Mouse (Mus musculus) heart, embryonic 12.5 days (tissue): ENCODE measurements around the gene Slc10a1. TPM values are rescaled to one million over a fixed set of nuclear protein-coding genes. Genes with fewer than 3 reads are reported as not detected.

ENCODE experiments used
- ATAC-seq: fragments of 200-750 bp; cut with Nextera tagmentation; 2 replicates; pipeline ENCODE4 v1.8.0; 2017; ENCODE audit warnings: moderate TSS enrichment, moderate library complexity; ENCODE audit not compliant: insufficient number of reproducible peaks, low FRiP score
- H3K27ac ChIP-seq: fragments of 300-500 bp; sonication (generic); 2 replicates; pipeline ENCODE4 v1.5.1; 2016; ENCODE audit warnings: mild to moderate bottlenecking, moderate library complexity; ENCODE audit not compliant: poor library complexity, severe bottlenecking
- H3K27me3 ChIP-seq: fragments of 300-500 bp; sonication (generic); replicated peaks from 2 replicates; pipeline ENCODE4 v1.6.1; 2016; ENCODE audit warnings: mild to moderate bottlenecking, moderate library complexity
- H3K36me3 ChIP-seq: fragments of 300-500 bp; sonication (generic); 2 replicates; pipeline ENCODE4 v1.6.1; 2016; ENCODE audit warnings: mild to moderate bottlenecking, moderate library complexity
- H3K4me1 ChIP-seq: fragments of 300-500 bp; sonication (generic); replicated peaks from 2 replicates; pipeline ENCODE4 v1.6.1; 2016; ENCODE audit warnings: mild to moderate bottlenecking
- H3K4me2 ChIP-seq: fragments of 300-500 bp; sonication (generic); 2 replicates; pipeline ENCODE4 v1.6.1; 2016; ENCODE audit warnings: mild to moderate bottlenecking, moderate library complexity
- H3K4me3 ChIP-seq: fragments of 300-500 bp; sonication (generic); 2 replicates; pipeline ENCODE4 v1.5.1; 2016; ENCODE audit warnings: mild to moderate bottlenecking
- H3K9ac ChIP-seq: fragments of 300-500 bp; sonication (generic); 2 replicates; pipeline ENCODE4 v1.6.1; 2016; ENCODE audit warnings: mild to moderate bottlenecking, moderate library complexity
- H3K9me3 ChIP-seq: fragments of 300-500 bp; sonication (generic); replicated peaks from 2 replicates; pipeline ENCODE4 v1.6.1; 2016; ENCODE audit warnings: mild to moderate bottlenecking, moderate library complexity
- WGBS: fragments of 180-500 bp; shearing (Covaris S2); methylation state at CpG from one replicate; pipeline ENCODE4 v1.1.7; 2016; 5-methylcytosine and 5-hydroxymethylcytosine counted together
- polyA plus RNA-seq: library from polyadenylated mRNA; unstranded; fragments of >200 nt; fragmentation: Nextera tagmentation; extraction: Ambion mirVana; gene quantifications from 2 replicates; pipeline ENCODE4 v1.2.1, GENCODE M21; 2016

The Slc10a1 gene
- polyA plus RNA-seq, 1 experiment from 2014 or later: 0.64 TPM

- Histone ChIP-seq H3K4me2 (no peak overlapping the region), H3K9ac (no peak overlapping the region), H3K27me3 (no peaks in the 10 kb centered on the region), H3K9me3 (no peaks in the 10 kb centered on the region), H3K27ac (no peak overlapping the region), H3K4me1 (peaks cover 15% of the 10 kb centered on the region), H3K36me3 (peaks cover 24% of the 10 kb centered on the region), H3K4me3 (no peak overlapping the region)
- 81% methylated on average over 4 of the region's 4 CpGs for WGBS
- no peak for ATAC-seq
Measured at GRCm38 (mm10) chr12:80944204-80944603, 24.3 kb downstream of the Slc10a1 start.

- WGBS: 62% methylated on average over 3 of the region's 3 CpGs
Measured at GRCm38 (mm10) chr12:80943395-80943794, 25.1 kb downstream of the Slc10a1 start.

GRCm38 (mm10) chr12:80941886-80942285 is 26.6 kb downstream of the Slc10a1 start:
- 94% methylated on average over 3 of the region's 3 CpGs for WGBS
- ATAC-seq: no peak
- no peak overlapping the region for H3K9ac ChIP-seq

More at GRCm38 (mm10) chr12:80943395-80943794, 25.1 kb downstream of the Slc10a1 start:
- no peak overlapping the region for H3K9ac ChIP-seq
- H3K9me3 ChIP-seq: no peaks in the 10 kb centered on the region
- H3K4me2 ChIP-seq: no peak overlapping the region
- no peak overlapping the region for H3K27ac ChIP-seq
- H3K27me3 ChIP-seq: no peaks in the 10 kb centered on the region
- H3K4me1 ChIP-seq: peaks cover 23% of the 10 kb centered on the region
- H3K36me3 ChIP-seq: peaks cover 18% of the 10 kb centered on the region
- no peak overlapping the region for H3K4me3 ChIP-seq
- ATAC-seq: no peak

GRCm38 (mm10) chr12:80939165-80939564 is 29.3 kb downstream of the Slc10a1 start:
- H3K9ac ChIP-seq: no peak overlapping the region
- no peaks in the 10 kb centered on the region for H3K27me3 ChIP-seq
- H3K4me2 ChIP-seq: no peak overlapping the region
- peak overlapping the region; percentile 15 for H3K27ac ChIP-seq
- ATAC-seq: 0 out of 2 replicates have a peak, but pooled peaks have one; percentile 26
- H3K36me3 ChIP-seq: no peaks in the 10 kb centered on the region
- H3K4me1 ChIP-seq: peaks cover 8% of the 10 kb centered on the region; the same call in 1 of the 2 replicates
- H3K9me3 ChIP-seq: no peaks in the 10 kb centered on the region
- WGBS: 69% methylated on average over 4 of the region's 4 CpGs
- no peak overlapping the region for H3K4me3 ChIP-seq

More at GRCm38 (mm10) chr12:80941886-80942285, 26.6 kb downstream of the Slc10a1 start:
- Histone ChIP-seq H3K36me3 (peaks cover 5% of the 10 kb centered on the region), H3K4me2 (no peak overlapping the region), H3K27me3 (no peaks in the 10 kb centered on the region), H3K9me3 (no peaks in the 10 kb centered on the region), H3K27ac (no peak overlapping the region), H3K4me3 (no peak overlapping the region), H3K4me1 (peaks cover 13% of the 10 kb centered on the region)

GRCm38 (mm10) chr12:80938642-80939041 is 29.9 kb downstream of the Slc10a1 start:
- no peak overlapping the region for H3K4me2 ChIP-seq
- H3K27ac ChIP-seq: peak overlapping the region; percentile 15
- no peaks in the 10 kb centered on the region for H3K9me3 ChIP-seq
- H3K27me3 ChIP-seq: no peaks in the 10 kb centered on the region
- ATAC-seq: no peak
- H3K4me3 ChIP-seq: no peak overlapping the region
- H3K9ac ChIP-seq: no peak overlapping the region
- WGBS: 44% methylated on average over 5 of the region's 5 CpGs
- H3K4me1 ChIP-seq: peaks cover 8% of the 10 kb centered on the region; the same call in 1 of the 2 replicates
- no peaks in the 10 kb centered on the region for H3K36me3 ChIP-seq

- H3K4me2 ChIP-seq: no peak overlapping the region
- no peak for ATAC-seq
- no peak overlapping the region for H3K27ac ChIP-seq
- no peaks in the 10 kb centered on the region for H3K9me3 ChIP-seq
- 78% methylated on average over 9 of the region's 9 CpGs for WGBS
- no peaks in the 10 kb centered on the region for H3K27me3 ChIP-seq
- no peaks in the 10 kb centered on the region for H3K36me3 ChIP-seq
- H3K9ac ChIP-seq: no peak overlapping the region
- peaks cover 8% of the 10 kb centered on the region; the same call in 1 of the 2 replicates for H3K4me1 ChIP-seq
- H3K4me3 ChIP-seq: no peak overlapping the region
Measured at GRCm38 (mm10) chr12:80937331-80938029, 31.0 kb downstream of the Slc10a1 start.

GRCm38 (mm10) chr12:80936751-80937150 is 31.8 kb downstream of the Slc10a1 start:
- WGBS: 43% methylated on average over 2 of the region's 2 CpGs
- H3K9ac ChIP-seq: no peak overlapping the region
- H3K4me1 ChIP-seq: peaks cover 8% of the 10 kb centered on the region; the same call in 1 of the 2 replicates
- no peak overlapping the region for H3K27ac ChIP-seq
- no peaks in the 10 kb centered on the region for H3K36me3 ChIP-seq
- H3K9me3 ChIP-seq: no peaks in the 10 kb centered on the region
- no peaks in the 10 kb centered on the region for H3K27me3 ChIP-seq
- no peak overlapping the region for H3K4me2 ChIP-seq
- no peak for ATAC-seq
- no peak overlapping the region for H3K4me3 ChIP-seq

- Histone ChIP-seq H3K27ac (no peak overlapping the region), H3K4me3 (no peak overlapping the region), H3K27me3 (no peaks in the 10 kb centered on the region), H3K9me3 (no peaks in the 10 kb centered on the region), H3K9ac (no peak overlapping the region), H3K4me2 (no peak overlapping the region), H3K36me3 (no peaks in the 10 kb centered on the region), H3K4me1 (no peaks in the 10 kb centered on the region)
- 96% methylated on average over 1 of the region's 1 CpGs for WGBS
- no peak for ATAC-seq
Measured at GRCm38 (mm10) chr12:80932865-80933264, 35.6 kb downstream of the Slc10a1 start.

- WGBS: 79% methylated on average over 3 of the region's 3 CpGs
- no peaks in the 10 kb centered on the region for H3K4me1 ChIP-seq
- no peak for ATAC-seq
Measured at GRCm38 (mm10) chr12:80931402-80932140, 36.9 kb downstream of the Slc10a1 start.

GRCm38 (mm10) chr12:80930141-80930540 is 38.4 kb downstream of the Slc10a1 start:
- H3K9ac ChIP-seq: no peak overlapping the region
- WGBS: 78% methylated on average over 7 of the region's 7 CpGs
- no peaks in the 10 kb centered on the region for H3K36me3 ChIP-seq

More at GRCm38 (mm10) chr12:80931402-80932140, 36.9 kb downstream of the Slc10a1 start:
- no peaks in the 10 kb centered on the region for H3K9me3 ChIP-seq
- H3K27ac ChIP-seq: no peak overlapping the region
- H3K4me3 ChIP-seq: no peak overlapping the region
- no peaks in the 10 kb centered on the region for H3K36me3 ChIP-seq
- no peak overlapping the region for H3K9ac ChIP-seq
- no peak overlapping the region for H3K4me2 ChIP-seq
- no peaks in the 10 kb centered on the region for H3K27me3 ChIP-seq

GRCm38 (mm10) chr12:80928881-80929280 is 39.6 kb downstream of the Slc10a1 start:
- Histone ChIP-seq H3K9ac (no peak overlapping the region), H3K4me2 (no peak overlapping the region), H3K36me3 (no peaks in the 10 kb centered on the region), H3K9me3 (no peaks in the 10 kb centered on the region), H3K27ac (no peak overlapping the region), H3K4me1 (peaks cover 13% of the 10 kb centered on the region; the same call in 1 of the 2 replicates), H3K27me3 (no peaks in the 10 kb centered on the region), H3K4me3 (no peak overlapping the region)
- WGBS: 72% methylated on average over 3 of the region's 3 CpGs
- no peak for ATAC-seq

More at GRCm38 (mm10) chr12:80930141-80930540, 38.4 kb downstream of the Slc10a1 start:
- H3K27me3 ChIP-seq: no peaks in the 10 kb centered on the region
- H3K27ac ChIP-seq: no peak overlapping the region
- H3K4me3 ChIP-seq: no peak overlapping the region
- H3K4me2 ChIP-seq: no peak overlapping the region
- H3K4me1 ChIP-seq: peaks cover 6% of the 10 kb centered on the region; the same call in 1 of the 2 replicates
- ATAC-seq: no peak
- no peaks in the 10 kb centered on the region for H3K9me3 ChIP-seq
